Mouse (Mus musculus) limb, embryonic 14.5 days (tissue): ENCODE data around the gene Pax1. TPM values are rescaled to one million over a fixed set of nuclear protein-coding genes. Genes with fewer than 3 reads are reported as not detected.
A peak's percentile ranks its signal among the peaks of the same experiment; 100 is the strongest.

Source experiments
- ATAC-seq: fragments of 200-750 bp; cut with Nextera tagmentation; 2 replicates; pipeline ENCODE4 v1.8.0; 2017; ENCODE audit warnings: low read depth, moderate number of reproducible peaks, moderate TSS enrichment; ENCODE audit not compliant: low FRiP score
- DNase-seq: peaks from one replicate; pipeline ENCODE4 v3.0.0-alpha.2; 2015; ENCODE audit warnings: low spot score
- H3K27ac ChIP-seq: fragments of 300-500 bp; sonication (generic); replicated peaks from 2 replicates; pipeline ENCODE4 v1.5.1; 2014; ENCODE audit warnings: low read depth, mild to moderate bottlenecking, low read length, moderate library complexity, mixed read lengths
- H3K27me3 ChIP-seq: fragments of 300-500 bp; sonication (generic); 2 replicates; pipeline ENCODE4 v1.6.1; 2014; ENCODE audit warnings: low read length, mixed read lengths; ENCODE audit not compliant: control insufficient read depth, insufficient read depth
- H3K36me3 ChIP-seq: fragments of 300-500 bp; sonication (generic); 2 replicates; pipeline ENCODE4 v1.6.1; 2014; ENCODE audit warnings: mild to moderate bottlenecking, low read length, moderate library complexity, mixed read lengths; ENCODE audit not compliant: control insufficient read depth, insufficient read depth
- H3K4me1 ChIP-seq: fragments of 300-500 bp; sonication (generic); 2 replicates; pipeline ENCODE4 v1.6.1; 2014; ENCODE audit warnings: antibody characterized with exemption, low read length, mixed read lengths; ENCODE audit not compliant: control insufficient read depth, insufficient read depth
- H3K4me2 ChIP-seq: fragments of 300-500 bp; sonication (generic); replicated peaks from 2 replicates; pipeline ENCODE4 v1.6.1; 2014; ENCODE audit warnings: low read depth, mild to moderate bottlenecking, low read length, moderate library complexity; ENCODE audit not compliant: severe bottlenecking
- H3K4me3 ChIP-seq: fragments of 300-500 bp; sonication (generic); replicated peaks from 2 replicates; pipeline ENCODE4 v1.5.1; 2014; ENCODE audit warnings: low read length
- H3K9ac ChIP-seq: fragments of 300-500 bp; sonication (generic); 2 replicates; pipeline ENCODE4 v1.6.1; 2014; ENCODE audit warnings: mild to moderate bottlenecking, low read depth, low read length, moderate library complexity; ENCODE audit not compliant: severe bottlenecking
- H3K9me3 ChIP-seq: fragments of 300-500 bp; sonication (generic); 2 replicates; pipeline ENCODE4 v1.6.1; 2016; ENCODE audit warnings: low read length; ENCODE audit not compliant: control insufficient read depth
- POLR2A ChIP-seq: fragments of 200-500 bp; IDR thresholded peaks from 2 replicates; pipeline ENCODE4 v1.8.0; 2012; ENCODE audit warnings: inconsistent platforms, mild to moderate bottlenecking, moderate library complexity, borderline replicate concordance; ENCODE audit not compliant: insufficient read depth, insufficient read length; ENCODE audit errors: extremely low read depth
- WGBS: fragments of 180-500 bp; shearing (Covaris S2); extraction: QIAGEN DNeasy Blood & Tissue Kit; methylation state at CpG from one replicate; pipeline ENCODE4 v1.1.7; 2014; 5-methylcytosine and 5-hydroxymethylcytosine counted together
- polyA plus RNA-seq, 2 experiments: library from polyadenylated mRNA; depleted of rRNA in 1 of 2; stranded (reverse) in 1 of 2; unstranded in 1 of 2; fragments of >200 nt; fragmentation: Nextera tagmentation in 1 of 2; extraction: Ambion mirVana in 1 of 2; gene quantifications; 2 replicates each; pipeline versions ENCODE4 v1.2.1 to v1.2.3; 2012 to 2014

Pax1 gene
- polyA plus RNA-seq, 2 experiments: 4.9 to 9.9 TPM

DNA sequence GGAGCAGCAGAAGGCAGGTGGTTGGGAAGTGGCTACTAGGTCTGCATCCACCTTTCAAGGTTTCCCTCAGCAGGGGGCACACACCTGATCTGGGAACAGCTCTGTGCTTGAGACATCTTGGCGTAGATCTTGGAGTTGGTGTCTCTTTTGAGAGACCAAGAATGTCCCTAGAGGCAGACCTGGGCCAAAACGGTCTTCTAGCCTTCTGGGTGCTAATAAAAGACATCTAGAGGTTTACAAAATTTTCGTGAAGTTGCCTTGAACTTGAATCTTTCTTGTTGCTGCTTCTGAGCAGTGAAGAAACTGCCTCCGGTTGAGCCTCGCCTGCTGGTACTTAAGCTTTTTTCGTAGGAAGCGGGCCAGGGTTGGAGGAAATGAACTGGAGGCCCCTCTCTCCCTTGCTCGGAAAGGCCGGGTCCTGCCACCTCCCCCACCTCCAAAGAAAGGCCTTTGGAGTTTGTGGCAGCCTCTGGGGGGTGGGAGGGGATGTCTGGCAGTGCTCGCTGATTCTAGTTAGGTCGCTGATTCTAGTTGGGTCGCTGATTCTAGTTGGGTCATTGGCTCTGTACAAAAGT lies 5.6 kb downstream of the Pax1 start:
- Histone ChIP-seq H3K4me3 (peak overlapping the region; percentile 36), H3K4me2 (peak overlapping the region; percentile 17; the same call in 1 of the 2 replicates), H3K4me1 (no peaks in the 10 kb centered on the region), H3K9ac (no peak overlapping the region), H3K36me3 (no peaks in the 10 kb centered on the region), H3K27ac (no peak overlapping the region), H3K27me3 (peaks cover 91% of the 10 kb centered on the region), H3K9me3 (no peaks in the 10 kb centered on the region)
- no peak for ATAC-seq
- WGBS: 4% methylated on average over 12 of the region's 12 CpGs
- no peak for DNase-seq
- no peak for TF ChIP-seq POLR2A

DNA sequence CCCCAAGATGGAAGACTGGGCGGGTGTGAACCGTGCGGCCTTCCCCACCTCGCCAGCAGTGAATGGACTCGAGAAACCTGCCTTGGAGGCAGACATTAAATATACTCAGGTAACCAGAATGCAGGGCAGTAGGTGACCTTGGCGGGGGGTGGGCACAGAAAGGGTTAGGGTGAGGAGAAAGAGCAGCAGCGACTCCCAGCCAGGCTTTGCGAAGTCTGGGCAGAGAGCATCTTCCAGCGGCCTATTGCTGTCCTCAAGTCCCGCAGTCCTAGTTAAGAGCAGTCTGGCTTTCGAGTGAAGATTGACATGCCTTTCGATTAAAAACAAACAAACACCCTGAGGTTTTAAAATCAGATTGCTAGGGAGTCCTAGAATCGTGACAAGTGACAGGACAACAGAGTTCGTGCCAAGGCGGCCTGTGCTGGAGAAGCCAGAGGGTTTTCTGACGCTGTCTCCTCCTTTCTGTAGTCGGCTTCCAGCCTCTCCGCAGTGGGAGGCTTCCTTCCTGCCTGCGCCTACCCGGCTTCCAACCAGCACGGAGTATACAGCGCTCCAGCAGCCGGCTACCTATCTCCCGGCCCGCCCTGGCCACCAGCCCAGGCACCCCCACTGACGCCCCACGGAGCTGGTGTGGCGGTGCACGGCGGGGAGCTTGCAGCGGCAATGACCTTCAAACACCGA lies 6.3 kb downstream of the Pax1 start:
- TF ChIP-seq POLR2A: no peak
- H3K4me2 ChIP-seq: peak overlapping the region; percentile 17
- H3K36me3 ChIP-seq: no peaks in the 10 kb centered on the region
- H3K9ac ChIP-seq: no peak overlapping the region
- ATAC-seq (0 out of 2 replicates have a peak, but pooled peaks have one; percentile 5), DNase-seq (no peak)
- H3K4me3 ChIP-seq: peak overlapping the region; percentile 13; the same call in 1 of the 2 replicates
- peaks cover 91% of the 10 kb centered on the region for H3K27me3 ChIP-seq
- no peaks in the 10 kb centered on the region for H3K9me3 ChIP-seq
- no peaks in the 10 kb centered on the region for H3K4me1 ChIP-seq
- 3% methylated on average over 30 of the region's 32 CpGs for WGBS
- no peak overlapping the region for H3K27ac ChIP-seq

DNA sequence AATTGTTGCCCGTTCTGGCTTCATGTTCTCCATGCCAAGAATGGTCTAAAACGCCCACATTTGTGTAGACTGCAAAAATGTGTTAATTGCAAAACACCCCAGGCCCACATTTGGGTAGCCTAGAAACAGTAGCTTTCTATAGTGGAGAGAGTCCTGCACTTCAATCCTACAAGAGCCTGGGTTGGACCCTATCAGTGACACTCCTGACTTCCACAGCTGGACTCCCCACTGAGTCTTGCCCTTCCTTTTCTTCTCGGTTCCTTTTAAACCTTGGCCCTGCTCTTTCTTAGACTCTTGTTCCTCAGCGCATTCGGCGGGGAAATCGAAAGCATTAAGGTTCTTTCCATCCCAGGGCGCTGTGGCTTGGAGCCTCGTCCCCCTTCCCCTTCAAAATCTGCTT lies 7.8 kb downstream of the Pax1 start:
- Histone ChIP-seq H3K9ac (no peak overlapping the region), H3K4me2 (no peak overlapping the region), H3K27me3 (peaks cover 91% of the 10 kb centered on the region), H3K4me3 (no peak overlapping the region), H3K27ac (no peak overlapping the region), H3K9me3 (no peaks in the 10 kb centered on the region), H3K4me1 (no peaks in the 10 kb centered on the region), H3K36me3 (no peaks in the 10 kb centered on the region)
- TF ChIP-seq POLR2A: no peak
- DNase-seq (no peak), ATAC-seq (no peak)
- WGBS: 9% methylated on average over 9 of the region's 9 CpGs

DNA sequence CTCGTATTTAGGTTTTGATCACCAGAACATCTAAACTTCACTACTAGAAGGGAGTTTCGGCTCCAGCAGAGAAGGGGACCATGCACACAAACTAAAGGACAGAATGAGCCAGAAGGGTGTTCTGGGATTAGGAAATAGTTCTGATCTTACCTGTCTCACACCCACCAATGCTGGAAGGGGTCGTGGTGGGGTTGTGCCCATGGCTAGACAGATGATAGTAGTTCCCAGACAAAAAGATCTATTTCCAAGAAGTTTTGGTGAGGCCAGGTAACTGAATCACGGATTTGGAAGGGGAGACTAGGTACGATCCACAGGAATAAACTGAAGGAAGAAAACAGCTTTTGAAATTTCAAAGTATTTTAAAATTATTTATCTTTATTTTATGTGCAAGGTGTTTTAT lies 8.4 kb downstream of the Pax1 start:
- no peak for DNase-seq
- H3K27me3 ChIP-seq: peaks cover 91% of the 10 kb centered on the region
- H3K4me1 ChIP-seq: no peaks in the 10 kb centered on the region
- no peak overlapping the region for H3K4me2 ChIP-seq
- no peak overlapping the region for H3K9ac ChIP-seq
- H3K27ac ChIP-seq: no peak overlapping the region
- 18% methylated on average over 5 of the region's 5 CpGs for WGBS
- no peak overlapping the region for H3K4me3 ChIP-seq
- TF ChIP-seq POLR2A: no peak
- no peaks in the 10 kb centered on the region for H3K36me3 ChIP-seq
- H3K9me3 ChIP-seq: no peaks in the 10 kb centered on the region
- no peak for ATAC-seq

DNA sequence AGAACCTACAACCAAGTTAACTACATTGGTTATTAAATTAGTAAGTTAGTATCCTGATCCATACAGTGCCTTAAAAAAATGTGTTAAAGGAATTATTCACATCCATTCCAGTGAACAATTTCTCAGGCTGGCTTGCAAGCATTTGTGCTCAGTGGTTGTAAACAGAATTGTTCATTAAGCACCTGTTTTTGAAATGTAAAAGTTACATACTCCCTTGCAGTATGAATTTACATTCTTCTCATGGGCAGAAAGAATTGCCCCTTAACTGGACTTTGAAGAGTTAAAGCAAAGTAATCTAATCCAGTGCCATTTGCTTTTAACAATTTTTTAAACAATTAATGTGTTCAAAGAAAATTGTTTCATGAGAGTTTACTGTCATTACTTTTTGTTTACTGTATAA lies 9.6 kb downstream of the Pax1 start:
- Histone ChIP-seq H3K9me3 (no peaks in the 10 kb centered on the region), H3K4me1 (no peaks in the 10 kb centered on the region), H3K9ac (no peak overlapping the region), H3K27me3 (peaks cover 90% of the 10 kb centered on the region), H3K27ac (no peak overlapping the region), H3K4me3 (no peak overlapping the region), H3K4me2 (no peak overlapping the region), H3K36me3 (no peaks in the 10 kb centered on the region)
- no peak for TF ChIP-seq POLR2A
- DNase-seq: no peak
- no peak for ATAC-seq
